Mouse (Mus musculus): ENCODE measurements around the gene Tsen34.

Gene Tsen34

GRCm38 (mm10) chr7:3692382-3692986, at the start of gene Tsen34:
TSS of gene Tsen34 (plus strand) at chr7:3692863.
- in situ Hi-C loops (cut with MboI, MseI): no loop called here

GRCm38 (mm10) chr7:3643412-3643811, 49.3 kb upstream of the Tsen34 start:
- in situ Hi-C loops (cut with MboI, MseI): no loop called here

- in situ Hi-C loops (cut with MboI, MseI): no loop called here
Measured at GRCm38 (mm10) chr7:3643843-3644242, 48.8 kb upstream of the Tsen34 start.

GRCm38 (mm10) chr7:3644348-3644671, 48.4 kb upstream of the Tsen34 start:
- in situ Hi-C loops (cut with MboI, MseI): no loop called here

- in situ Hi-C loops (cut with MboI, MseI): no loop called here
Measured at GRCm38 (mm10) chr7:3644672-3645487, 47.8 kb upstream of the Tsen34 start, which contains the start of gene Cnot3. TSS of gene Cnot3 (plus strand) at chr7:3645268.

GRCm38 (mm10) chr7:3645488-3646025, 47.1 kb upstream of the Tsen34 start:
- in situ Hi-C loops (cut with MboI, MseI): no loop called here

GRCm38 (mm10) chr7:3646188-3646587, 46.5 kb upstream of the Tsen34 start:
- in situ Hi-C loops (cut with MboI, MseI): no loop called here

DNA sequence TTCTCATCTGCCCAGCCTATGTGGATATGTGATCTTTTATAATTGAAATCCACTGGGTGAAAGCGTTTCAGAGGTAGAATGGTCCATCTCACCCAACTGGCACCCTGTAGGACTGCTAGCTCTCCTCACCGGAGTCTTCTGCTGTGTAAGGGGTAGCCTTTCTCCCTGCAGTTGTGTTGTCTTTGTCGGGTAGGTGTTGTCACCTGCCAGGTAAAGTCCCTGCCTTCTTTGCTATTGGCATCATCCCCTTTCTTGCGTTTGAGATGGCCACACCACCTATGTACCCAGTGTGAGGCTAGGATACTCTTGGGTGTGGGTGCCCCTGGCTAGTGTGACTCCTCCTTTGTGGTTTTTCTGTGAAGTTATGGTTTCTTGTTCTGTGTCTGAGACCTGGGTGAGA, 46.0 kb upstream of the Tsen34 start:
- in situ Hi-C loops (cut with MboI, MseI): no loop called here

DNA sequence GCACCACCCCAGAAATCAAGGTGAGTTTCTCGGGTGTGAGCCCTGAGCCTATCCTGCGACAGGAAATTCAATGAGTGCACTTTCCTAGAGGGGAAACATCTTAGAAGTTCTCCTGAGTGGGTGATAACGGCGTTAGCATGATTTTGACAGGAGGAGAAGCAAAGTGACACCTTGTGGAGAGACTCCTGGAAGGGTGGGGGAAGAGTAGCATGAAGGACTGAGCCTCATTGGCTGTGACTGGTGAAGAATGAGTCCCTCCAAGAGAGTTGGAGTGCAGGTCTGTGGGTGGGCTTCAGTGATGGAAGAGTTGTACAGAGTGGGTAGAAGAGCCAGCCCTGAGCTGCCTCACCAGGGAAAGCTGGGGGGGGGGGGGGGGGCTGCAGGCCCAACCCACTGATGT, 35.7 kb upstream of the Tsen34 start:
- in situ Hi-C loops (cut with MboI, MseI): no loop called here

DNA sequence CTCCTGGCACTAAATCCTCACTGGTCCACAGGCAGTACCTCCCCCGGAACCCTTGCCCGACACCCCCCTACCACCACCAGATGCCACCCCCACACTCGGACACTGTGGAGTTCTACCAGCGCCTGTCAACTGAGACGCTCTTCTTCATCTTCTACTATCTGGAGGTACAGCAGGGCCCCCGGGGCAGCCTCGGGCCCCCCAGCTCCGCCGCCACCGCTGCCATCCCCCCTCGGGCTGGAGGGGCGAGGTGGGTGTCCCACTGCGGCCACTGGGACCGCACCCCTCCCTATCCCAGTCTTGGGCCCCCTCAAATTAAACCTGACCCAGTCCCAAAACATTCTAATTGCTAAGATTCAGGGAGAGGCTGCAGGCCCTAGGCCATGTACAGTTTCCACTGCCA, 34.1 kb upstream of the Tsen34 start:
- in situ Hi-C loops (cut with MboI, MseI): no loop called here

- in situ Hi-C loops (cut with MboI, MseI): no loop called here
Measured at GRCm38 (mm10) chr7:3664524-3665214, 28.0 kb upstream of the Tsen34 start.

GRCm38 (mm10) chr7:3665215-3666114, 27.2 kb upstream of the Tsen34 start, which contains the start of gene Leng1:
TSS of gene Leng1 (minus strand) at chr7:3665840.
- in situ Hi-C loops (cut with MboI, MseI): no loop called here

- in situ Hi-C loops (cut with MboI, MseI): no loop called here
Measured at GRCm38 (mm10) chr7:3666921-3667391, 25.7 kb upstream of the Tsen34 start.

DNA sequence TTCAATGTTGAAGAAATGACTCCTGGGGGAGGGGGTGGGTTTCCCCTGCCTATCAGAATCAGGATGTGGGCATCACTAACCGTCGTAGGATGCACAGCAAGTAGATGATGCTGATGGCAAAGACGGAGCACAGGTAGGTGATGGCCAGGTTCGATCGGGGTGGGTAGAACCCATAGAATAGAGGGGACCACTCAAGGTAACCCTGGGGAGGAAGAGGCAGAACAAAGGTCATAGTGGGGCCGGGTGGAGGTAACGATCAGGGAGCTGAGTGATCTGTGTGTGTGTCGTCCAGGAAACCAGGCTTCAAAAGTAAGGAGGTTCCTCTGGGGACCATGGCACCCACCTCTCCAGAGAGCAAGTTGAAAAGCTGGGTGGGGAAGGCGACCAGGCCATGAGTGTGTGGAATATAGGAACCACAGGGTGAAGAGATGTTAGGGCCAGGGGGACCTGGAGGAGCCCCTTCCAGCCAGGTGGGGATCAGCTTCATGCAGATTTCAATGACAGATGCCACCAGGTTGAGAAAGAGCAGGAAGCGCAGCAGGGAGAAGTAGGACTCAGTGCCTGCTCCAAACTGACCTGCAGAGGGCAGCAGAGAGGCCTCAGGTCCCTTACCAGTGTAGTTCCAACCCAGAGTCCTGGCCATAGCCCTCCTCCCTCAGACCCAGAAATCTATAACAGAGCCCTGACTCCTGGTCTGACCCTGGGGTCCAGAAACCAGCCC, 18.0 kb upstream of the Tsen34 start:
- in situ Hi-C loops (cut with MboI, MseI): no loop called here

DNA sequence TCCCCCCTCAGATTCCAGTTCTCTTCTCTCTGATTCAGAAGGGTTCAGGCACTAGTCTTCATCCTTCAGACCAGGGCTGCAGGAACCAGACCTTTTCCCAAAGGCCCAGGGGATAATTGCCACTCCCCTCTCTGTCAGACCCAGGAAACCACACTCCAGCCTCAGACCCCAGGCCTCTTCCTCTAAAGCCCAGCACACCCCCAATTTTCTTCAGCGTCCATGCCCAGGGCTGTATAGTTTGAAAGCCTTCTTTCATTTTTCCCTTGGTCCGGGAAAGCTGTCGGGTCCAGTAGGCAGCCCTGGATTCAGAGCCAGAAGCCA, 17.5 kb upstream of the Tsen34 start:
- in situ Hi-C loops (cut with MboI, MseI): no loop called here

GRCm38 (mm10) chr7:3676371-3676770, 16.3 kb upstream of the Tsen34 start:
- in situ Hi-C loops (cut with MboI, MseI): no loop called here

DNA sequence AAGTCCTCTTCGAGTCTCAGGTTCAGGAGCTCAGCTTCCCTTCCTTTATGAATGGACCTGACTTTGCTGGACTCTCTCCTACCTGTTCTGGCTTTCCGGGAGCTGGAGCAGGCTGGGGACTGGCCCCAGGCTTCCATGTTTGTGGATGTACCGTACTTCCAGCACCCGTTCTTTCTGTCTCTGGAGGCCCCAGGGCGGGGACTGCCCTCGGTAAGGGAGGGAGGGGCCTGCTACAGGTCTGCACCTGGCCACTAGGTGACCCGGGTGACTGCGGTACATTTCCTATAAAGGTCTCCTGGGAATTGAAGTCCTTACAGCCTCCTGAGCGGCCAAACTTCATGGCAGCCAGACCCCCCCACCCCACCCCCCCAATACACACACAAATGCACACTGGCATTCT, 15.3 kb upstream of the Tsen34 start, which contains the start of gene Tmc4:
Gene Tmc4, minus strand, starts transcription at position 212 of the 400 bp plus-strand sequence.
- in situ Hi-C loops (cut with MboI, MseI): no loop called here

DNA sequence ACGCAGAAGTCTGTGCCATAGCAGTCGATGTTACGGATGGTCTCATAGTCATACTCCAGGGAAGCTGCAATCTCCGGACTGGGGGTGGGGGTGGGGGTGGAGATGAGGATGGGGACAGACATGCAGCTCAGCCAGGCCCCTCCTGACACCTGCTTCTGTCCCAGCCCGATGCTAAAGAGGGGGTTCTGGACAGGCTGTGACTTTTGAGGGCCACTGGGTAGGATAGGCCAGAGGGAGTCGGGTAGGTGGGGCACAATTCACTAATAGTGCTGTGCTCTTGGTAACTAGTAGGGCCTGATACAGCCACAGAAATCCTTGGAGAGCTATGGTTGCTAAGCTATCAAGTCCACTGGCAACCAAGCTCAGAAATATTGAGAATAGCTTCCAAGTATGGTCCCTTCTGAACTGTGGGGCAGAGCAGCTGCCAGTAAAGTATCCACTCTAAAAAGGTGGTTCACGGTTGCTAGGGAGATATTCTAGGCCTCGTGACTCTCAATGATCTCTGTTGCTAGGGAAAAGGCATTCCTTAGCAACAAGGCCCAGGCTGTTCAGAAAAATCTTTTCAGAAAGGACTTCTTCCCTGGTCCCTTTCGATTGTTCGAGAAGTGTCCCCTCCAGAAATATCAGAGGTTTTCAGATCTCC, 8.6 kb upstream of the Tsen34 start:
- in situ Hi-C loops (cut with MboI, MseI): no loop called here

DNA sequence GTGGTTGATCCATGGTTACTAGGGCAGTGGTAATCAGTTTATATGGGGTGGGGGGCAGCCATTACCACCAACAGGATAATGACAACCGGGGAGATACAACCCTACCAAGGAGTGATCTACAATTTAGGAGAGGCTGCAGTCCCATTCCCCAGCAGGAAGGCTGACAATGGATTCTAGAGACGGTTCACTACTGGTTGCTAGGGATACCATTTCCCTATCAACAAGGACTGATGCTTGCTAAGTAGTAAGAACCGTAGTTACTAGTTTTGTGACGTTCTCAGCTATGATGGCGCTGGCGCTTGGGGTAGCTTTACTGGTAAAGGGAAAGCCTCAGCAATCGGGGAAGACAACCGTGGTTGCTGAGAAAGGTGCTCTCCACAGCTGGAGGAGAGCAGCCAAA, 8.0 kb upstream of the Tsen34 start:
- in situ Hi-C loops (cut with MboI, MseI): no loop called here
